Mouse (Mus musculus) liver, embryonic 14.5 days (tissue): ENCODE measurements at regions not wholly inside any gene's neighbourhood (a gene's known extent, or its start where the extent isn't known, plus 50 kb on each side); places are given as distances from the start of the nearest gene placed in this dataset.

Experiments
- ATAC-seq: fragments of 200-750 bp; cut with Nextera tagmentation; 2 replicates; pipeline ENCODE4 v1.8.0; 2017; ENCODE audit warnings: moderate number of reproducible peaks, mild to moderate bottlenecking, moderate library complexity; ENCODE audit not compliant: insufficient read depth
- DNase-seq, 3 experiments: peaks; one replicate each; pipeline ENCODE4 v3.0.0-alpha.2; 2012 to 2013; ENCODE audit warnings: low read depth in 3 of 3, low spot score in 3 of 3
- H3K27ac ChIP-seq: fragments of 300-500 bp; sonication (generic); 2 replicates; pipeline ENCODE4 v1.5.1; 2014; ENCODE audit warnings: moderate library complexity, mild to moderate bottlenecking, control low read depth, inconsistent platforms
- H3K27me3 ChIP-seq: fragments of 300-500 bp; sonication (generic); 2 replicates; pipeline ENCODE4 v1.6.1; 2014; ENCODE audit warnings: mild to moderate bottlenecking, low read length, moderate library complexity; ENCODE audit not compliant: control insufficient read depth, insufficient read depth
- H3K36me3 ChIP-seq: fragments of 300-500 bp; sonication (generic); replicated peaks from 2 replicates; pipeline ENCODE4 v1.6.1; 2014; ENCODE audit warnings: low read depth; ENCODE audit not compliant: control insufficient read depth, insufficient read depth
- H3K4me1 ChIP-seq, 2 experiments: fragments of 200-500 bp in 1 of 2; fragments of 300-500 bp in 1 of 2; sonication (generic) in 1 of 2; replicated peaks; 2 replicates each; pipeline ENCODE4 v1.6.1; 2012 to 2014; ENCODE audit warnings: antibody characterized with exemption in 1 of 2, inconsistent platforms in 1 of 2, low read length in 1 of 2; ENCODE audit not compliant: control insufficient read depth in 2 of 2, insufficient read depth in 2 of 2
- H3K4me2 ChIP-seq: fragments of 300-500 bp; sonication (generic); 2 replicates; pipeline ENCODE4 v1.6.1; 2014; ENCODE audit warnings: low read depth, mild to moderate bottlenecking, control low read depth, moderate library complexity
- H3K4me3 ChIP-seq, 2 experiments: fragments of 200-500 bp in 1 of 2; fragments of 300-500 bp in 1 of 2; sonication (generic) in 1 of 2; 2 replicates each; pipeline ENCODE4 v1.5.1; 2012 to 2014; ENCODE audit warnings: low read depth in 2 of 2, low read length in 2 of 2, mild to moderate bottlenecking in 2 of 2, control low read depth in 1 of 2, inconsistent platforms in 1 of 2, moderate library complexity in 1 of 2; ENCODE audit not compliant: insufficient read depth in 1 of 2
- H3K9ac ChIP-seq: fragments of 300-500 bp; sonication (generic); replicated peaks from 2 replicates; pipeline ENCODE4 v1.6.1; 2014; ENCODE audit warnings: mild to moderate bottlenecking, control low read depth, moderate library complexity
- H3K9me3 ChIP-seq: fragments of 300-500 bp; sonication (generic); 2 replicates; pipeline ENCODE4 v1.6.1; 2016; ENCODE audit warnings: low read length, mixed read lengths; ENCODE audit not compliant: control insufficient read depth
- CTCF ChIP-seq: IDR thresholded peaks from 2 replicates; pipeline ENCODE4 v1.5.1; 2016; ENCODE audit warnings: antibody characterized with exemption, low read depth, control low read depth
- EP300 ChIP-seq: IDR thresholded peaks from 2 replicates; pipeline ENCODE4 v1.6.1; 2016; ENCODE audit warnings: antibody characterized with exemption, low read depth
- WGBS: fragments of 180-500 bp; shearing (Covaris S2); extraction: QIAGEN DNeasy Blood & Tissue Kit; methylation state at CpG from one replicate; pipeline ENCODE4 v1.1.7; 2014; ENCODE audit not compliant: insufficient replicate concordance; 5-methylcytosine and 5-hydroxymethylcytosine counted together

DNA sequence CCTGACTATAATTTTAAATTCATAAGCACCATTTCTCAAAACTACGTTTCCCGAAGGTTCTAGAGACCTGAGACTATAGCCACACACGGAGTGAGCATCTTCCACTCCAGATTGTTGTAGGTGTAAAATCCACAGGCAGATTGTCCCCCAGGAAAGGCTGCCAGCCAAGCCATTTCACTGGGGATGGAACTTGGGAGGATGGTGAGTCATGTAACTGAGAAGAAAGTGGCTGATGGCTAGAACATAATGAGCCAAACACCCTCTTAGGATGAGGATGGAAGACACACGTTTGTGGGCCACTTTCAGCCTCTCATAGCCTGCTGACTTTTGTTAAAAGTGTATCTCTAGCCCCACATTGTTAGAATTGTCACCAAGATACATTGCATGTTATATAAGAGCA is 564.1 kb downstream of the Btbd3 start:
- Histone ChIP-seq H3K27ac (no peak overlapping the region), H3K4me2 (no peak overlapping the region), H3K27me3 (no peaks in the 10 kb centered on the region), H3K9ac (no peak overlapping the region), H3K4me3 (no peak overlapping the region), H3K36me3 (no peaks in the 10 kb centered on the region), H3K9me3 (no peaks in the 10 kb centered on the region), H3K4me1 (no peaks in the 10 kb centered on the region)
- no peak for ATAC-seq
- DNase-seq = no peak
- TF ChIP-seq CTCF (no peak), EP300 (no peak)
- WGBS = 51% methylated on average over 4 of the region's 4 CpGs

DNA sequence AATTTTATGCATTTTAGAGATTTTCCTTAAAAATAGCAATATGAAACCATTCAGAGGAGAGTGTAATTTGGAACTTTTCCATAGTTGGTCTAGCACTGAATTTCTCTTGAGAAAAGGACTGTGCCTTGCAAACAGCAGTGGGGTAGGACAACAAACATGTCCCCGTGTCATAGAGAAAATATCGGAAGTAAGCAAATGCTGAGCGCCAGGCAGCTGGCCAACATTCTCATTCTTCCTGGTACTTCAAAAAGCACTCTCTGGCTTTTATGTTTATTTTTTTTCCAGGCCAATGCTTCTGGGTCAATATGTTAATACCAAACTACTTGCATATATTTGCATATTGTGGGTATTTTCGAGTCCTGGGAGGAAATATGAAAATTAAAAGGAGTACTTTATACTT is 568.5 kb downstream of the Btbd3 start:
- 67% methylated on average over 4 of the region's 4 CpGs for WGBS
- H3K4me3 ChIP-seq = no peak overlapping the region
- no peaks in the 10 kb centered on the region for H3K27me3 ChIP-seq
- ATAC-seq = no peak
- H3K4me2 ChIP-seq = no peak overlapping the region
- no peak overlapping the region for H3K27ac ChIP-seq
- H3K4me1 ChIP-seq = no peaks in the 10 kb centered on the region
- TF ChIP-seq EP300 (no peak), CTCF (no peak)
- no peak overlapping the region for H3K9ac ChIP-seq
- H3K9me3 ChIP-seq = no peaks in the 10 kb centered on the region
- no peak for DNase-seq
- H3K36me3 ChIP-seq = no peaks in the 10 kb centered on the region

DNA sequence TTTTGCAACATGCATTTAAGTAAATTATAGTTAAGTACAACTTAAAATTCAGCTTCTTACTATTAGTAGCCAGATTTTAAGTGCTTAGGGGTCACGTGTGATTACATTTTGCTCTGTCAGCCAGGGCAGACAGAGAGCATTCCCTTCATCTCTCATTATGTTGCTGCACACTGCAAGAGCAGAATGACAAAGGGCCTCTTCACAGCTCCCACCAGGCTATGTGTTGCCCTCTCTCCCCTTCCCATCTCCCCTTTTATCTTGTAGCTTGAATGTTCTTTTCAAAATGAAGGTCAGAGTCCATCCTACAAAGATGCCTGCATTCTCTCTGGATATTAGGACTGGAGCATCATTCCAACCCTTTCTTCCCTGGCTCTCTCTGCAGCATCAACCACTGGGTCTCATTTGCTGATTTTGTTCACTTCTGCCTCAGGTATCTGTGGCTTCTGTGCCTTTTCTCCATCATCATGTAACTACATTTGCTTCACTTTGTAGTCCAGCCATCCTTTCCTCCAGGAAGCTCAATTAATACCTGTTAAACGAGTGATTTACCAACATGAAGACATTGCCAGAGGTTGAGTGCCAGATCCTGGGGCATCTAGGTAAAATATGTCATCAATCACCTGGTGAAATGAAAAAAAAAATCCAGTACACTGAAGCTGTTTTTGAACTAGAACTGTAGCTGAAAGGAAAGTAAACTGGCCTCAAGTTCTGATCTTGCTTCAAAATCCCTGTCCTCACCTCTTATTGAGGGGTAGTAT is 571.6 kb downstream of the Btbd3 start:
- DNase-seq (no peak), ATAC-seq (no peak)
- H3K9me3 ChIP-seq = no peaks in the 10 kb centered on the region
- no peak overlapping the region for H3K27ac ChIP-seq
- no peaks in the 10 kb centered on the region for H3K36me3 ChIP-seq
- H3K4me3 ChIP-seq = no peak overlapping the region
- no peaks in the 10 kb centered on the region for H3K27me3 ChIP-seq
- 39% methylated on average over 2 of the region's 2 CpGs for WGBS
- no peak overlapping the region for H3K9ac ChIP-seq
- no peak overlapping the region for H3K4me2 ChIP-seq
- H3K4me1 ChIP-seq = no peaks in the 10 kb centered on the region
- TF ChIP-seq EP300 (no peak), CTCF (no peak)

DNA sequence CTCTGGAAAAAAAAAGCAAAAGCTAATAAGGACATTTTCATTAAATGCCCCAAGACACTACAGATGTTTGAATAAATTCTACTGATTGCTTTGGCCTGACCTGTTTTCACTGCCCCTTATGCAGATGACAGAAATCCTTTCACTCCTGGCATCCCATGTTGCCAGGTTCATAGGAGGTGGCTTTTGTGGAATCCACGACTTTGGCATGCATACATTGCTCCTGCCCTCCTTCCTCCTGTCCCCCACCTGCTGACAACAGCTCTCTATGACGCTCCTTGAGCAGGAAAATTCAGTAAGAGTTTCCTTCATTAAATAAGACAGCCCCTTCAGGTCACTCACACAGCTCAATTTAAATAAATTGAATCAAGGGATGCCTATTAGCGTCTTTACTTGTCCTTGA is 582.5 kb downstream of the Btbd3 start:
- ATAC-seq (no peak), DNase-seq (no peak)
- WGBS = 38% methylated on average over 3 of the region's 3 CpGs
- H3K9ac ChIP-seq = no peak overlapping the region
- TF ChIP-seq CTCF (no peak), EP300 (no peak)
- H3K27me3 ChIP-seq = no peaks in the 10 kb centered on the region
- no peak overlapping the region for H3K27ac ChIP-seq
- H3K9me3 ChIP-seq = no peaks in the 10 kb centered on the region
- no peak overlapping the region for H3K4me2 ChIP-seq
- no peaks in the 10 kb centered on the region for H3K36me3 ChIP-seq
- H3K4me1 ChIP-seq = no peaks in the 10 kb centered on the region
- no peak overlapping the region for H3K4me3 ChIP-seq

DNA sequence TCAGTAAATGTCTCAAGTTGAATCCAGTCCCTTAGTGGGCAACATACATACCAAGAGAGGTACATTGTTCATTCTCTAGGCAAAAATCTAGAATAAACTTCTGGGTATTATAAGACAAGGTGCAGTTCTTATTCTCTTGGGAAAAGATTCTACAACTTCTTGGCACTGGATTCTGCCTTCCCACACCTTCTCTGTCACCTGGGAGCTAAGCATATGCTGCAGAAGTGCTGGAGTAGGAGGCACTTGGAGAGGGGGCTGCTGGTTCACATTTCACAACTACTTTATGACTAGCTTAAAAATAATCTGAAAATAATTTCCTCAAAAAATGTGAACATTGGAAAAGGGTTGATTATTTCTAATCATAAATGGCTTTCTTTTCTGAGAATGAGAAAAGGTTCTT is 602.8 kb downstream of the Btbd3 start:
- no peak overlapping the region for H3K4me2 ChIP-seq
- H3K27me3 ChIP-seq = no peaks in the 10 kb centered on the region
- no peak overlapping the region for H3K27ac ChIP-seq
- DNase-seq = no peak
- H3K9ac ChIP-seq = no peak overlapping the region
- H3K36me3 ChIP-seq = no peaks in the 10 kb centered on the region
- no peak for TF ChIP-seq CTCF
- no peak for TF ChIP-seq EP300
- no peaks in the 10 kb centered on the region for H3K4me1 ChIP-seq
- H3K9me3 ChIP-seq = no peaks in the 10 kb centered on the region
- H3K4me3 ChIP-seq = no peak overlapping the region
- ATAC-seq = no peak
